Mouse (Mus musculus) olfactory bulb, adult 2 months (tissue): ENCODE measurements around the gene Arfrp1. TPM values are rescaled to one million over a fixed set of nuclear protein-coding genes. Genes with fewer than 3 reads are reported as not detected.

Source experiments
- H3K27ac ChIP-seq: fragments of 200-500 bp; 2 replicates; pipeline ENCODE4 v1.5.1; 2012; ENCODE audit warnings: low read depth, low read length; ENCODE audit not compliant: insufficient read depth
- H3K4me1 ChIP-seq: fragments of 200-500 bp; 2 replicates; pipeline ENCODE4 v1.6.1; 2012; ENCODE audit warnings: low read length; ENCODE audit not compliant: control insufficient read depth, insufficient read depth
- H3K4me3 ChIP-seq: fragments of 200-500 bp; 2 replicates; pipeline ENCODE4 v1.5.1; 2012; ENCODE audit warnings: mild to moderate bottlenecking, low read depth, low read length, moderate library complexity; ENCODE audit not compliant: insufficient read depth
- CTCF ChIP-seq: fragments of 200-500 bp; IDR thresholded peaks from 2 replicates; pipeline ENCODE4 v1.5.1; 2012; ENCODE audit warnings: low read depth, mild to moderate bottlenecking, low read length, moderate library complexity; ENCODE audit not compliant: insufficient read depth
- POLR2A ChIP-seq: fragments of 200-500 bp; IDR thresholded peaks from 2 replicates; pipeline ENCODE4 v1.6.1; 2012; ENCODE audit warnings: mild to moderate bottlenecking, low read depth, low read length, moderate library complexity; ENCODE audit not compliant: insufficient read depth
- WGBS: fragments of 180-500 bp; shearing (Covaris S2); methylation state at CpG from one replicate; pipeline ENCODE4 v1.1.7; 2018; 5-methylcytosine and 5-hydroxymethylcytosine counted together
- polyA plus RNA-seq: library from polyadenylated mRNA; stranded (reverse); fragments of >200 nt; gene quantifications from 2 replicates; pipeline ENCODE4 v1.2.4, GENCODE M21; 2012; ENCODE audit warnings: low replicate concordance; ENCODE audit not compliant: missing spikeins, insufficient read depth, insufficient read length

Gene Arfrp1
- polyA plus RNA-seq, 1 experiment = not detected

GRCm38 (mm10) chr2:181392600-181393213 lies 27.5 kb upstream of the Arfrp1 start:
- TF ChIP-seq POLR2A = no peak
- TF ChIP-seq CTCF = peak; percentile 55
- 30% methylated on average over 4 of the region's 4 CpGs for WGBS

DNA sequence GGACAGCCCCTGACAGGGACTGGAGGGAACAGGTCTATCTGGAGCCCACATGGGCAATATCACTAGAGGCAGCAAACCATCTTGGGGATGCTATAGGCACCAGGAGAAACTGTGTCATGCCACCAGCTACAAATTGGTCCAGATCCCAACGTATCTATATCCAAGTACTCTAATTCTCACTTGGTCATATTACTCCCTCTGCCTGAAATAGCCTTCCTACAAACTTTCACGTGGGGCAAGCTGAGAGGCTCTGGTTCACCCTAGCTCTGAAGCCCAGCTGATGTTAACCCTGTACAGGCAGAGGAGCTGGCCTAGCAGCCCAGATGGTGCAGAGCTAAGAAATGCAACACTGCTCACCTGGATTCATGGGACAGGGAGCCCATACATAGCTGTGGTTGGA lies 26.3 kb upstream of the Arfrp1 start:
- no peak overlapping the region for H3K4me3 ChIP-seq
- TF ChIP-seq CTCF = no peak
- no peak for TF ChIP-seq POLR2A
- no peak overlapping the region for H3K27ac ChIP-seq
- 59% methylated on average over 2 of the region's 2 CpGs for whole genome bisulfite sequencing
- H3K4me1 ChIP-seq = no peaks in the 10 kb centered on the region

More at GRCm38 (mm10) chr2:181392600-181393213, 27.5 kb upstream of the Arfrp1 start:
- Histone ChIP-seq H3K4me3 (no peak overlapping the region), H3K27ac (no peak overlapping the region), H3K4me1 (no peaks in the 10 kb centered on the region)

- Histone ChIP-seq H3K27ac (no peak overlapping the region), H3K4me3 (no peak overlapping the region), H3K4me1 (peaks cover 4% of the 10 kb centered on the region; the same call in 1 of the 2 replicates)
- WGBS = 91% methylated on average over 15 of the region's 15 CpGs
- TF ChIP-seq CTCF = no peak
Observed at GRCm38 (mm10) chr2:181391022-181391421, 25.8 kb upstream of the Arfrp1 start.

DNA sequence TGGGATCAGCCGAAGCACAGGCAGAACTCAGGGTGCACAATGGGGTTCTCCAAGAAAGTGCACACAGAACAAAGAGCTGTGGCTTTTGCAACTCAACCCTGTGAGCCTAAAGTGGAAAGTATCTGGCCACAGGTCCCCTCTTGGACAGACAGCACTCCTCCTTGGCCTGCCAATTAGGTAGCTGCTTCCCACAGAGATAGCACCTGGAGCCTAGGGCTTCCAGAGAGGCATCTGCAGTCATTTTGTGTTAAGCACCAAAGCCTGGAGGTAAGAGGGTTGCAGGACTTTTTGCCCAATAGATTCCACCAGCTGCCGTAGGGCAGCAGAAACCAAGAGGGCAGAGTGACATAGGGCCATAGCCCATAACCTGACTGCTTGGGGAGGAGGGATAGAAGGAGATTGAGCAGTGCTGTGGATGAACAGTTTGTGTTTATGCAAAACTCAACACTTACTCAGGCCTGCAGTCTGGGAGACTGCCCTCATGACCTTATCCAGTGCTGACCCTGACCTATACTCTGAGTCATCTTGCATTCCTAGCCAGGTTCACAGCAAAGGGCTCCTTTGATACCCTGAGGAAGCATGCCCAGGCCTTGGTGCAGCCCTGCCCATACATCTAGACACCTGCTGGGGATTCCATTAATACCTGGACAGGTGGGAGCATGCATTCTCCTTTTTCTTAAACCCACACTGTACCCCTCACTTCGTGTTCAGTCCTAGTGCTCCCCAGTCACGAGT lies 25.1 kb upstream of the Arfrp1 start:
- no peak overlapping the region for H3K27ac ChIP-seq
- H3K4me3 ChIP-seq = no peak overlapping the region
- 71% methylated on average over 4 of the region's 4 CpGs for WGBS
- TF ChIP-seq CTCF (no peak), POLR2A (no peak)
- peaks cover 5% of the 10 kb centered on the region for H3K4me1 ChIP-seq

DNA sequence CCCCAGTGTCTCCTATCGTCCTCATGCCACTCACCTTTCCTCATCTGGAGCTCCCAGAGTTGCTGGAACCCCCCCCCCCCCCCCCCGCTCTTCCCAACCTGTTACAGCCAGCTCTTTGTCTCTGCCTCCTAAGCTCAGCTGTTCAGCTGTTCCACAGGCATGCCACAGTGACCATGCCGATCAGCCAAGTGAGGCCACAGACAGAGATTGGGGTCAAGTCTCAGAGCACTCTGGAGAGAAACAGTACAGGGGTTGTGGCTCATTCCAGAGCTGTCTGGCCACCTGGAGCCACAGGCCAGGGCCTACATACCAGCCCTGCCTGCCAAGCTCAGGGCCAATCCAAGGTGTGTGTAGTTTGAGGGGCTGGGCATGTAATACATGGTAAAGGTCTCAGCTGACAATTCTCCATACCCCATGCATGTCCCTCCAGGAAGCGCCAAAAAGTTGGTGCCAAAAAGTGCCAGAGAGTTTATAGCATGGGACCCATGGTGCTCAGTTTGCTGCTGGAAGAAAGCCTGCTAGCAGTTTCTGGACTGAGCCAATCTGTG lies 21.5 kb upstream of the Arfrp1 start:
- Histone ChIP-seq H3K4me3 (no peak overlapping the region), H3K4me1 (peaks cover 11% of the 10 kb centered on the region), H3K27ac (no peak overlapping the region)
- no peak for TF ChIP-seq CTCF
- no peak for TF ChIP-seq POLR2A
- 86% methylated on average over 4 of the region's 4 CpGs for WGBS

DNA sequence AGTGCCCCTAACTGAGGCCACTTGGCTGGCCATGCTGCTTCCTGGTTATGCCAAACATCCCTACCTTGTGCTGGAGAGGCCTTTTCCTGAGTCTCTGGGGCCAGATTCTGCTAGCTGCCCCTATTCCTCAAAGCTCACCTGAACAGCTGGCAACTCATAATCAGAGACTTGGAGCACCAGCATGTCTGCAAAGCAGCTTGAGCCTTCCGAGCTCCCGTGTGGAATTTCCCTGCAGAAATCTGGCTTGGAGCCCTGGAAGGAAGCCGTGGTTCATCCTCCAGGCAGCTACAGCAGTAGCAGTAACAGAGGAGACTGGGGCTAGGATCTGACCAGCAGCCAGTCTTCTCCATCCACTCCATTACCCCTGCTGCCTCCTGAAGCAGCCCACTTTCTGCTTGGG lies 20.7 kb upstream of the Arfrp1 start:
- TF ChIP-seq CTCF = no peak
- no peak for TF ChIP-seq POLR2A
- no peak overlapping the region for H3K4me3 ChIP-seq
- H3K4me1 ChIP-seq = peaks cover 11% of the 10 kb centered on the region
- 46% methylated on average over 3 of the region's 3 CpGs for WGBS
- H3K27ac ChIP-seq = no peak overlapping the region

- no peak overlapping the region for H3K4me3 ChIP-seq
- H3K27ac ChIP-seq = no peak overlapping the region
- 45% methylated on average over 4 of the region's 4 CpGs for WGBS
- peaks cover 11% of the 10 kb centered on the region for H3K4me1 ChIP-seq
- TF ChIP-seq POLR2A (no peak), CTCF (no peak)
Observed at GRCm38 (mm10) chr2:181384919-181385391, 19.8 kb upstream of the Arfrp1 start.

DNA sequence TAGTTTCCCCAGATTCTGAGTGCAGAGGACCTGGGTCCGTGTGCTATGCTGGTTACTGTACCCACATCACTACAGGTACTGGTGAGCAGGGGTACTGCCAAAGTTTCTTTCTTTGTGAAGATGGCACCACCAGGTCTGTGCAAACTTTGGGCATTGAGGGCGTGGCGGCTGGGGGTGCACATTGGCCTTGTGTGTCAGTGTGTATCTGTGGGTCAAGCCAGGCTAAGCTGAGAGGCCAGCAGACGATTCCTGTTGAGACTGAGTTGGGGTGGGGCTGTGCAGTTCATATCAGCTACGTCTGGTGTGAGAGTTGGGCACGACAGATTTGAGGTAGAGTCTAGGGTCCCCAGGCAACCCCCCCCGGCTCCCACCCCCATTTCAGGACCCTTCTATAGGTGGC lies 19.3 kb upstream of the Arfrp1 start:
- no peak overlapping the region for H3K4me3 ChIP-seq
- TF ChIP-seq CTCF (no peak), POLR2A (no peak)
- no peak overlapping the region for H3K27ac ChIP-seq
- peaks cover 11% of the 10 kb centered on the region for H3K4me1 ChIP-seq
- 86% methylated on average over 7 of the region's 7 CpGs for whole genome bisulfite sequencing

GRCm38 (mm10) chr2:181381631-181382306 lies 16.6 kb upstream of the Arfrp1 start:
- WGBS = 92% methylated on average over 6 of the region's 6 CpGs
- no peak for TF ChIP-seq CTCF
- TF ChIP-seq POLR2A = no peak

More at GRCm38 (mm10) chr2:181381631-181382306, 16.6 kb upstream of the Arfrp1 start:
- Histone ChIP-seq H3K27ac (no peak overlapping the region), H3K4me1 (peaks cover 11% of the 10 kb centered on the region), H3K4me3 (no peak overlapping the region)
